Mouse (Mus musculus) neural tube, embryonic 11.5 days (tissue): Measurements from ENCODE around the gene Sec1. TPM values are rescaled to one million over a fixed set of nuclear protein-coding genes. Genes with fewer than 3 reads are reported as not detected.

Experiments
- ATAC-seq: fragments of 200-750 bp; cut with Nextera tagmentation; 2 replicates; pipeline ENCODE4 v1.8.0; 2017; ENCODE audit warnings: moderate number of reproducible peaks, mild to moderate bottlenecking, moderate TSS enrichment, moderate library complexity; ENCODE audit not compliant: insufficient read depth, low FRiP score, low TSS enrichment
- DNase-seq: peaks from one replicate; pipeline ENCODE4 v3.0.0-alpha.2; 2015; ENCODE audit warnings: low spot score
- H3K27ac ChIP-seq: fragments of 300-500 bp; sonication (generic); 2 replicates; pipeline ENCODE4 v1.5.1; 2014; ENCODE audit warnings: low read depth, mild to moderate bottlenecking, low read length
- H3K27me3 ChIP-seq: fragments of 300-500 bp; sonication (generic); 2 replicates; pipeline ENCODE4 v1.6.1; 2014; ENCODE audit warnings: mild to moderate bottlenecking, low read length, mixed read lengths; ENCODE audit not compliant: control insufficient read depth, insufficient read depth
- H3K36me3 ChIP-seq: fragments of 300-500 bp; sonication (generic); 2 replicates; pipeline ENCODE4 v1.6.1; 2014; ENCODE audit warnings: mild to moderate bottlenecking, low read length, moderate library complexity, mixed read lengths; ENCODE audit not compliant: control insufficient read depth, insufficient read depth
- H3K4me1 ChIP-seq: fragments of 300-500 bp; sonication (generic); 2 replicates; pipeline ENCODE4 v1.6.1; 2014; ENCODE audit warnings: low read length, mixed read lengths; ENCODE audit not compliant: control insufficient read depth, insufficient read depth
- H3K4me2 ChIP-seq: fragments of 300-500 bp; sonication (generic); 2 replicates; pipeline ENCODE4 v1.6.1; 2014; ENCODE audit warnings: low read depth, mild to moderate bottlenecking, moderate library complexity
- H3K4me3 ChIP-seq: fragments of 300-500 bp; sonication (generic); 2 replicates; pipeline ENCODE4 v1.5.1; 2014; ENCODE audit warnings: low read depth, low read length
- H3K9ac ChIP-seq: fragments of 300-500 bp; sonication (generic); 2 replicates; pipeline ENCODE4 v1.6.1; 2014; ENCODE audit warnings: mild to moderate bottlenecking, low read length
- H3K9me3 ChIP-seq: fragments of 300-500 bp; sonication (generic); 2 replicates; pipeline ENCODE4 v1.6.1; 2016; ENCODE audit warnings: low read length; ENCODE audit not compliant: control insufficient read depth
- WGBS: fragments of 180-500 bp; shearing (Covaris S2); extraction: QIAGEN DNeasy Blood & Tissue Kit; methylation state at CpG from one replicate; pipeline ENCODE4 v1.1.7; 2014; 5-methylcytosine and 5-hydroxymethylcytosine counted together
- polyA plus RNA-seq: library from polyadenylated mRNA; unstranded; fragments of >200 nt; fragmentation: Nextera tagmentation; extraction: Ambion mirVana; gene quantifications from 2 replicates; pipeline ENCODE4 v1.2.1, GENCODE M21; 2014

Sec1 gene
- polyA plus RNA-seq, result 1.7 and 2.1 TPM in 2 replicates

DNA sequence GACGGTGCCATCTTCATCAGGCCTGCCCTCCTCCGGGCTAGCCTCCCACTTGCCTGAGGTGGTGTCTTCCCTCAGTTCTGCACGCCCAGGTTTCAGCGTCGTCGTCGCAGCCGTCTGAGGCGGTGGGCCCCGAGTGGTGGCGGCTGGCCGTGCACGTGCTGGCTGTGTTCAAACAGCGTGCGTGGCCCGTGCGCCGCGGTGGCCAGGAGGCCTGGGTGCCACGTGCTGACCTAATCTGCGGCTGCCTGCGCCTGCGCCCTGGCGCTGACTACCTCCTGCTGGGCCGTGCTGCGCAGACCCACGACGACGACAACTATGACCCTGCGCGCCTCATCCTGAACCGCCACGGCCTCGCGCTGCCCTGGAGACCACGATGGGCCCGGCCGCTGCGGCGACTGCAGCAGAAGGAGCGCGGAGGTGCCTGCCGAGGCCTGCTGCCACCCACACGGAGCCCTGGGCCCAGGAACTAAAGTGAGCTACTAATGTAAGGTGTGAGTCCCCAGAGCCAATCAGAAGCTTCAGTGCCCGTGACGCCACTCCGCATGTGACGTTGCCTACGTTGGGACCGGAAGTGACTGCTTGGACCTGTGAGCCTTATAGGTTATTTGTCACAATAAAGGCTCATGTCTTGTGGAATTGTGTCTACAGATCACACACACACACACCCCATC, at the start of gene Sec1:
Gene Sec1, minus strand, starts transcription at position 482 of the 671 bp plus-strand sequence.
- Histone ChIP-seq H3K27ac (no peak within 1 kb of the TSS), H3K4me2 (no peak within 1 kb of the TSS), H3K4me1 (0 out of 2 replicates have a peak, but pooled peaks cover 7% of the 10 kb centered on the region), H3K36me3 (no peaks in the 10 kb centered on the region), H3K9ac (no peak within 1 kb of the TSS), H3K9me3 (no peaks in the 10 kb centered on the region), H3K27me3 (peaks cover 4% of the 10 kb centered on the region; the same call in 1 of the 2 replicates), H3K4me3 (no peak within 1 kb of the TSS)
- WGBS, result 90% methylated on average over 50 of the region's 50 CpGs
- ATAC-seq (no peak), DNase-seq (no peak)

DNA sequence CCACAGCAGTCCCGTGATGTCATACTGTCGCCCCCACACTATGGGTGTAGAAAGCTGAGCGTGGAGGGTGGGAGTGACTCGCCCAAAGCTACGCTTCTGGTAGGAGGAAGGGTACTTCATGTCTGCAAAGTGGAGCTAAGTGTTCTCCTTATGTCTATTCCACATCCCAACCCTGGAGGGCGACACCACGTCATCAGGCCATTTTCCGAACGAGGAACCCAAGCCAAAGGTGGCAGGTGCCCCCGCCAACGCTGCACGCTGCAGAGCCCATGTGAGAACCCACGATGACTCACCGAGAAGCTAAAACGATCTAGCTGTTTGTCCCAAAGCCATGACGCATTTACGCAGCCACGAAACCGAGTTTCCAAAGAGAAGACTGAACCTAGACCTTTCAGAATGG, 48.1 kb upstream of the Sec1 start:
- Histone ChIP-seq H3K4me3 (no peak overlapping the region), H3K4me2 (no peak overlapping the region), H3K27ac (no peak overlapping the region), H3K9ac (no peak overlapping the region), H3K4me1 (no peaks in the 10 kb centered on the region), H3K36me3 (no peaks in the 10 kb centered on the region), H3K27me3 (0 out of 2 replicates have a peak, but pooled peaks cover 2% of the 10 kb centered on the region), H3K9me3 (no peaks in the 10 kb centered on the region)
- 46% methylated on average over 19 of the region's 19 CpGs for WGBS
- DNase-seq (no peak), ATAC-seq (no peak)

DNA sequence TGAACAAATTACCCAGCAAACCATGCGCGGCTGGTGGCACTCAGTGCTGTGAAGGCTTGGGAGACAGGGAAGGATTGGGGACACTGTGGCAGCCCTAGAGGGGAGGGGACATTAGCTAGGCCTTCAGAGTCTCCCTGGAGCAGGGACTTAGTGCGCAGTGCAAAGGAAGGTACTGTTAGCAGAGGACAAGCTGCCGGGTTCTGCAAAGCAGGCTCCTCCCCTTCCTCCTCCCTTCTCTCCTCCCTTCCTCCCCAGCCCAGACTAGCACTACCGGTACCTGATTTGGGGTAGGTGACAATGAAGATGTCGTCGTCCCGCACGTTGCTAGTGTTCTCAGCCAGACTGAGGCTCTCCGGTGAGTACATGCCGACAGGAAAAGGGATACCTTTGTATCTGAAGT, 47.6 kb upstream of the Sec1 start:
- no peaks in the 10 kb centered on the region for H3K4me1 ChIP-seq
- no peak overlapping the region for H3K4me3 ChIP-seq
- no peaks in the 10 kb centered on the region for H3K36me3 ChIP-seq
- DNase-seq (no peak), ATAC-seq (no peak)
- 41% methylated on average over 11 of the region's 11 CpGs for WGBS
- H3K4me2 ChIP-seq, result no peak overlapping the region
- H3K9me3 ChIP-seq, result no peaks in the 10 kb centered on the region
- H3K27ac ChIP-seq, result no peak overlapping the region
- 0 out of 2 replicates have a peak, but pooled peaks cover 2% of the 10 kb centered on the region for H3K27me3 ChIP-seq
- H3K9ac ChIP-seq, result no peak overlapping the region

DNA sequence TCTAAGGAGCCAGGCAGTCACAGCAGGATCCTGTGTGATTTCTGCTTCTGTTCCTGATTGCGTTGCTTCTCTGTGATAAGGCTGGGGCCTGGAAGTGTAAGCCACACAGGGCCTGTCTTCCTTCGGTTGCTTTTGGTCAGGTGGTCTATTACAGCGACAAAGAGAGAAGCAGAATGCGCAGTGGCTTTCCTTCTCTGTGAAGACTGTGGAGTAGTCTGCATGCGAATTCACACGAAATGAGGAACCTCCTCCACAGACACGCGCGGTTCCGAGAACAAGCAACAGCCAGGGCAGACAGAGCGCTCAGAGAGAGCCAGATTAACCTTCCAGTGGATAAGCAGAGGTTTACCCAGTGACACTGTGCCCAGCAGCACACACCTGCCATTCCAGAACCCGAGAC, 47.1 kb upstream of the Sec1 start:
- H3K4me3 ChIP-seq, result no peak overlapping the region
- H3K9me3 ChIP-seq, result no peaks in the 10 kb centered on the region
- no peaks in the 10 kb centered on the region for H3K4me1 ChIP-seq
- H3K9ac ChIP-seq, result no peak overlapping the region
- no peak for ATAC-seq
- 84% methylated on average over 12 of the region's 12 CpGs for WGBS
- no peaks in the 10 kb centered on the region for H3K36me3 ChIP-seq
- H3K4me2 ChIP-seq, result no peak overlapping the region
- DNase-seq, result no peak
- no peak overlapping the region for H3K27ac ChIP-seq
- 0 out of 2 replicates have a peak, but pooled peaks cover 2% of the 10 kb centered on the region for H3K27me3 ChIP-seq

DNA sequence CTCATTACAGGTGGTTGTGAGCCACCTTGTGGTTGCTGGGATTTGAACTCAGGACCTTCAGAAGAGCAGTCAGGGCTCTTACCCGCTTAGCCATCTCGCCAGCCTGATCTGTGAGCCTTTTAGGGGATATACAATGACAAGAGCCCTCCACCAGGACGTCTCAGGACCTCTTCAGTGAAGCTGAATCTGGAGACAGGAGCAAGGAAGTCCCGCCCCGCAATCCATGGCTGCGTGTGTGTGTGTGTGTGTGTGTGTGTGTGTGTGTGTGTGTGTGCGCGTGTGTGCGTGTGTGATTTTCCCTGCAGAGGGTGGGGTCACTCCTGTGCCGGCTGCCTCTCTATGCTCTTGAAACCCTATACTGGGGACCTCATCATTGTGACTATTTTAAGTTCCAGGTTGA, 45.6 kb upstream of the Sec1 start:
- 0 out of 2 replicates have a peak, but pooled peaks cover 2% of the 10 kb centered on the region for H3K27me3 ChIP-seq
- ATAC-seq, result no peak
- H3K9ac ChIP-seq, result no peak overlapping the region
- 71% methylated on average over 10 of the region's 10 CpGs for WGBS
- no peaks in the 10 kb centered on the region for H3K9me3 ChIP-seq
- no peaks in the 10 kb centered on the region for H3K36me3 ChIP-seq
- H3K4me2 ChIP-seq, result no peak overlapping the region
- H3K4me3 ChIP-seq, result no peak overlapping the region
- DNase-seq, result no peak
- H3K27ac ChIP-seq, result no peak overlapping the region
- H3K4me1 ChIP-seq, result no peaks in the 10 kb centered on the region

DNA sequence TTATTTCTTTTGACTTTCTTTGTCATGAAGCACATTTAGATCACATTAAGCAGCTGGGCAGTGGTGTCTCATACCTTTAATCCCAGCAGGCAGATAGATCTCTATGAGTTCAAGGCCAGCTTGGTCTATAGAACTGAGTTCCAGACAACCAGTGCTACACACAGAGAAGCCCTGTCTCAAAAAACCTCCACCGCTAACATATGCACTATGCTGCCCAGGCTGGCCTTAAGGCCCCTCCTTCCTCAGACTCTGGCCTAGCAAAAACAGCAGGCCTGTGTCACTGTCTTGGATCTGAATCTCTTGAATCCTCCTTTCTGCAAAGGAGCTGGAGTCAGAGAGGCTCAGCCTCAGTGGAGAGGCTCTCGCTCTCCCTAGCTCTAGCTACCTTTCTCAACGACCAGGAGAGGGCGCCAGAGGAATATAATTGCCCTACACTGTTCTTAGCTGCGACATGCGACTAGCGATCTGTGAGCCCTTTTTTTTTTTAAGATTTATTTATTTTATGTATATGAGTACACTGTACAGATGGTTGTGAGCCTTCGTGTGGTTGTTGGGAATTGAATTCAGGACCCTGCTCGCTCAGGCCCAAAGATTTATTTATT, 45.1 kb upstream of the Sec1 start:
- Histone ChIP-seq H3K9me3 (no peaks in the 10 kb centered on the region), H3K4me2 (no peak overlapping the region), H3K36me3 (no peaks in the 10 kb centered on the region), H3K4me1 (no peaks in the 10 kb centered on the region), H3K27ac (no peak overlapping the region), H3K9ac (no peak overlapping the region), H3K4me3 (no peak overlapping the region), H3K27me3 (0 out of 2 replicates have a peak, but pooled peaks cover 2% of the 10 kb centered on the region)
- ATAC-seq, result 0 out of 2 replicates have a peak, but pooled peaks have one; percentile 55
- whole genome bisulfite sequencing, result 9% methylated on average over 9 of the region's 9 CpGs
- DNase-seq, result peak; percentile 83

DNA sequence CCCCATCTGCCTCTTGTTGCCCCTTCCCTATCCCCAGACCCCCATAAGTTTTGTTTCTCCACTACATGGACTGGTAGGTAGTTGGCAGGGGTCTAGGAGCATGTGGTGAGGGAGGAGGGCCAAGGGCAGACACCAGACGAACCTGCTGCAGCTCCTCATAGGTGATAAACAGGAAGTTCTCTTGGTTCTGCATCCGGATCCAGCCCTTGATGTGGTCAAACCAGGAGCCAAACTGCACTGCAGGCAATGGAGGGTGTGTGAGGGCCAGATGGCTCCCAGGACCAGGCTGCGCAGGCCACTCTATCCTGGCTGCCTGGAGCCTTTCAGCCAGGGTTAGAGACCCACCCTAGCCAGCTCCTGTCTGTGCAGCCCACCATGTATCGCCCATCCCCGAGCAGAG, 39.3 kb upstream of the Sec1 start:
- Histone ChIP-seq H3K9ac (no peak overlapping the region), H3K27ac (no peak overlapping the region), H3K27me3 (no peaks in the 10 kb centered on the region), H3K9me3 (no peaks in the 10 kb centered on the region), H3K4me3 (no peak overlapping the region), H3K4me1 (no peaks in the 10 kb centered on the region), H3K4me2 (no peak overlapping the region), H3K36me3 (no peaks in the 10 kb centered on the region)
- ATAC-seq (no peak), DNase-seq (no peak)
- WGBS, result 84% methylated on average over 5 of the region's 5 CpGs

DNA sequence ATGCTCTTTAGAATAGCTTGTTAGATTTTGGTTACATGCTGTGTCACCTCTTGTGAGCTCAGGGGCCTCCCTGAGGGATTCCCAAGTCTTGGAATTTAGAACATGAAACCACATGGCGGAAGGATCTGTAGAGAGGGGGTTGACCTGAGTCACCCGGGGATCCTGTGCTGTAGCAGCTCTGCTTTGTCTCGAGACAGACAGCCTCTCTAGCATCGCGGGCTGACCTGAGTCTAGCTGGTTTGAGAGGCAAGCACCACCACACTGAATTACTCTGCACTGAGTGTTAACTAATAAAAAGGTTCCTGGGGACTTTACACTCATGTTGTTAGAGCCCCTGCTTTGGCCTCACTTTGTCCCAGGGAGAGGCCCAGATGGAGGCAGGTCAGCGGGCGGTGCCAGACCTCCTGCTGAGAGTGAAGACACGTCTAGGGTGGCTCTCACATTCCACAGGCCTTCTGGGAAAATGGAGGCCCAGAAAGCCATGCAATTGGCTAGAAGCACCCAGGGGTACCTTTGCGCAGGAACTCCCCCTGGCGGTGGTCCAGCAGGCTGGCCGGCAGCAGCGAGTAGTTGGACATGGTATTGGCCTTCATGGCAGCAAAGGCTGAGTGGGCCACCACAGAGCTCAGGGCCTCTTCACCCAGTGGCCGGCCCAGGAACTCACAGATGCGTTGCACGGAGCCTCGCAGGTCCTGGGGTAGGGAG, 36.7 kb upstream of the Sec1 start:
- ATAC-seq (no peak), DNase-seq (peak; percentile 72)
- peaks cover 3% of the 10 kb centered on the region; the same call in 1 of the 2 replicates for H3K36me3 ChIP-seq
- no peak overlapping the region for H3K4me3 ChIP-seq
- H3K9me3 ChIP-seq, result no peaks in the 10 kb centered on the region
- no peak overlapping the region for H3K9ac ChIP-seq
- no peaks in the 10 kb centered on the region for H3K27me3 ChIP-seq
- no peaks in the 10 kb centered on the region for H3K4me1 ChIP-seq
- WGBS, result 18% methylated on average over 16 of the region's 16 CpGs
- H3K4me2 ChIP-seq, result no peak overlapping the region
- no peak overlapping the region for H3K27ac ChIP-seq
